In genomic region chr5:116501342-116501741, GRCm38 (mm10) we compare ENCODE assay signal across 19 mouse cellular contexts.
DNase-seq lines count a peak whose midpoint lies in the region; ATAC-seq lines count a peak whose summit lies in the region.
"Had no signal": no experiment of that assay in that cellular context is flagged by ENCODE, and none has a peak within 500 bp of the region (broad histone marks: within the 10 kb centered on the region; RNA-seq: fewer than 3 reads in every experiment).

No protein-coding gene starts in this region.

- intact Hi-C loops in left cerebral cortex, postnatal 25 days (cut with DNase I), result no loop called here

- 64% methylated on average over 15 of the region's 15 CpGs for WGBS in hindbrain, embryonic 11.5 days
- 75% methylated on average over 15 of the region's 15 CpGs for WGBS in hindbrain, embryonic 10.5 days
- WGBS in hindbrain, embryonic 13.5 days, result 40% methylated on average over 15 of the region's 15 CpGs
- 36% methylated on average over 15 of the region's 15 CpGs for WGBS in midbrain, embryonic 14.5 days

- no peaks in the 10 kb centered on the region for H3K27me3 ChIP-seq in hindbrain, embryonic 11.5 days (ENCODE audit: control insufficient read depth, insufficient read depth, low read length)
- no peaks in the 10 kb centered on the region for H3K27me3 ChIP-seq in hindbrain, embryonic 10.5 days (ENCODE audit: insufficient read depth, poor library complexity, severe bottlenecking)
- no peaks in the 10 kb centered on the region for H3K27me3 ChIP-seq in hindbrain, embryonic 13.5 days
- H3K27me3 ChIP-seq in midbrain, embryonic 14.5 days (ENCODE audit: control insufficient read depth, insufficient read depth, low read length), result no peaks in the 10 kb centered on the region
- H3K27me3 ChIP-seq: heart, embryonic 15.5 days; liver, embryonic 13.5 days; stomach, embryonic 15.5 days had no signal

- no peak overlapping the region for H3K4me2 ChIP-seq in hindbrain, embryonic 11.5 days (replicated peaks; ENCODE audit: low read depth, low read length)
- peak overlapping the region; percentile 31 for H3K4me2 ChIP-seq in hindbrain, embryonic 13.5 days
- H3K4me2 ChIP-seq in midbrain, embryonic 14.5 days (ENCODE audit: low read length), result no peak overlapping the region
- H3K4me2 ChIP-seq: heart, embryonic 15.5 days; liver, embryonic 13.5 days; stomach, embryonic 15.5 days had no signal

- no peaks in the 10 kb centered on the region for H3K36me3 ChIP-seq in hindbrain, embryonic 11.5 days (ENCODE audit: control insufficient read depth, insufficient read depth, low read length)
- no peaks in the 10 kb centered on the region for H3K36me3 ChIP-seq in hindbrain, embryonic 10.5 days
- H3K36me3 ChIP-seq in hindbrain, embryonic 13.5 days, result no peaks in the 10 kb centered on the region
- no peaks in the 10 kb centered on the region for H3K36me3 ChIP-seq in midbrain, embryonic 14.5 days (ENCODE audit: control insufficient read depth, insufficient read depth, low read length)
- H3K36me3 ChIP-seq: heart, embryonic 15.5 days; limb, embryonic 10.5 days; liver, embryonic 13.5 days; stomach, embryonic 15.5 days had no signal

- no peak for ATAC-seq in hindbrain, embryonic 11.5 days (ENCODE audit: low FRiP score)
- ATAC-seq in hindbrain, embryonic 13.5 days (ENCODE audit: low FRiP score), result peak; percentile 58
- ATAC-seq in midbrain, embryonic 14.5 days (ENCODE audit: low FRiP score, low TSS enrichment), result no peak; the same call in 1 of the 2 replicates

- 0 out of 2 replicates have a peak, but pooled peaks cover 3% of the 10 kb centered on the region for H3K4me1 ChIP-seq in hindbrain, embryonic 11.5 days (replicated peaks; ENCODE audit: control insufficient read depth, insufficient read depth, low read length)
- H3K4me1 ChIP-seq in hindbrain, embryonic 10.5 days (replicated peaks), result peaks cover 43% of the 10 kb centered on the region
- H3K4me1 ChIP-seq in hindbrain, embryonic 13.5 days (replicated peaks), result peaks cover 66% of the 10 kb centered on the region
- peaks cover 31% of the 10 kb centered on the region for H3K4me1 ChIP-seq in midbrain, embryonic 14.5 days (ENCODE audit: control insufficient read depth, insufficient read depth, low read length)
- H3K4me1 ChIP-seq: heart, embryonic 15.5 days; liver, embryonic 13.5 days; stomach, embryonic 15.5 days had no signal

- no peak overlapping the region for H3K27ac ChIP-seq in hindbrain, embryonic 11.5 days (ENCODE audit: low read depth, low read length)
- H3K27ac ChIP-seq in hindbrain, embryonic 10.5 days, result no peak overlapping the region
- peak overlapping the region; percentile 78 for H3K27ac ChIP-seq in hindbrain, embryonic 13.5 days
- H3K27ac ChIP-seq in midbrain, embryonic 14.5 days (replicated peaks; ENCODE audit: low read depth, low read length), result peak overlapping the region; percentile 0; the same call in 1 of the 2 replicates
- H3K27ac ChIP-seq: heart, embryonic 15.5 days; limb, embryonic 10.5 days; liver, embryonic 13.5 days; stomach, embryonic 15.5 days had no signal

- DNase-seq in hindbrain, embryonic 11.5 days (ENCODE audit: low spot score), result peak; percentile 32
- no peak for DNase-seq in hindbrain, embryonic 10.5 days (ENCODE audit: low spot score)
- DNase-seq in midbrain, embryonic 14.5 days, result peak; percentile 54
- DNase-seq in left cerebral cortex, postnatal 25 days (ENCODE audit: low spot score in 2 of 2), result no peak
- DNase-seq in right cerebral cortex, postnatal 36 days (ENCODE audit: low spot score in 2 of 2), result no peak
- no peak for DNase-seq in thymus, postnatal 10 days (ENCODE audit: low spot score in 2 of 2)
- DNase-seq: adrenal gland, adult 2 months; B cell, adult 2 months; cerebellum, adult 18-20 months; embryo, embryonic 11 days; kidney, adult 9 months; kidney, postnatal 4 days; layer of hippocampus, postnatal 36 days; liver, embryonic 13.5 days; thymus, postnatal 4 days had no signal

- no peak overlapping the region for H3K9ac ChIP-seq in hindbrain, embryonic 11.5 days (ENCODE audit: low read depth, low read length)
- peak overlapping the region; percentile 55; the same call in 1 of the 2 replicates for H3K9ac ChIP-seq in hindbrain, embryonic 13.5 days
- no peak overlapping the region for H3K9ac ChIP-seq in midbrain, embryonic 14.5 days (replicated peaks; ENCODE audit: low read length)
- H3K9ac ChIP-seq: heart, embryonic 15.5 days; liver, embryonic 13.5 days; stomach, embryonic 15.5 days had no signal

- no peak overlapping the region for H3K4me3 ChIP-seq in hindbrain, embryonic 11.5 days (ENCODE audit: low read depth, low read length)
- no peak overlapping the region for H3K4me3 ChIP-seq in hindbrain, embryonic 10.5 days
- H3K4me3 ChIP-seq in hindbrain, embryonic 13.5 days, result no peak overlapping the region
- H3K4me3 ChIP-seq in midbrain, embryonic 14.5 days (replicated peaks; ENCODE audit: low read depth, low read length), result no peak overlapping the region
- H3K4me3 ChIP-seq: heart, embryonic 15.5 days; limb, embryonic 10.5 days; liver, embryonic 13.5 days; stomach, embryonic 15.5 days had no signal

- H3K9me3 ChIP-seq in hindbrain, embryonic 11.5 days (ENCODE audit: control insufficient read depth, low read length), result no peaks in the 10 kb centered on the region
- no peaks in the 10 kb centered on the region for H3K9me3 ChIP-seq in hindbrain, embryonic 10.5 days
- H3K9me3 ChIP-seq in hindbrain, embryonic 13.5 days, result no peaks in the 10 kb centered on the region
- no peaks in the 10 kb centered on the region for H3K9me3 ChIP-seq in midbrain, embryonic 14.5 days (ENCODE audit: control insufficient read depth, low read length)
- H3K9me3 ChIP-seq: heart, embryonic 15.5 days; limb, embryonic 10.5 days; liver, embryonic 13.5 days; stomach, embryonic 15.5 days had no signal

Comparison
In these comparisons a context has a peak if more than half of its experiments do, and no peak if none do; other contexts are left out.
1. DNase-seq: peak in hindbrain, embryonic 11.5 days (single experiment) and midbrain, embryonic 14.5 days (single experiment); none in hindbrain, embryonic 10.5 days (single experiment), left cerebral cortex, postnatal 25 days (0 of 2), right cerebral cortex, postnatal 36 days (0 of 2) and thymus, postnatal 10 days (0 of 2).
2. H3K27ac ChIP-seq: peak in hindbrain, embryonic 13.5 days (single experiment) and midbrain, embryonic 14.5 days (single experiment); none in hindbrain, embryonic 11.5 days (single experiment) and hindbrain, embryonic 10.5 days (single experiment).